Mouse (Mus musculus) limb, embryonic 11.5 days (tissue): ENCODE results near the gene Spint5. TPM values are rescaled to one million over a fixed set of nuclear protein-coding genes. Genes with fewer than 3 reads are reported as not detected.

Source experiments
- ATAC-seq: fragments of 200-750 bp; cut with Nextera tagmentation; 2 replicates; pipeline ENCODE4 v1.8.0; 2017; ENCODE audit warnings: low read depth; ENCODE audit not compliant: insufficient number of reproducible peaks, low FRiP score, low TSS enrichment
- DNase-seq: peaks from one replicate; pipeline ENCODE4 v3.0.0-alpha.2; 2015; ENCODE audit warnings: low spot score
- H3K27ac ChIP-seq: fragments of 300-500 bp; sonication (generic); replicated peaks from 2 replicates; pipeline ENCODE4 v1.5.1; 2014; ENCODE audit warnings: low read depth, mild to moderate bottlenecking, low read length
- H3K27me3 ChIP-seq: fragments of 300-500 bp; sonication (generic); 2 replicates; pipeline ENCODE4 v1.6.1; 2014; ENCODE audit warnings: mild to moderate bottlenecking, low read length, mixed read lengths; ENCODE audit not compliant: control insufficient read depth, insufficient read depth
- H3K36me3 ChIP-seq: fragments of 300-500 bp; sonication (generic); 2 replicates; pipeline ENCODE4 v1.6.1; 2014; ENCODE audit warnings: mild to moderate bottlenecking, low read length, moderate library complexity, mixed read lengths; ENCODE audit not compliant: control insufficient read depth, insufficient read depth
- H3K4me1 ChIP-seq: fragments of 300-500 bp; sonication (generic); 2 replicates; pipeline ENCODE4 v1.6.1; 2014; ENCODE audit warnings: low read length, mixed read lengths; ENCODE audit not compliant: control insufficient read depth, insufficient read depth
- H3K4me2 ChIP-seq: fragments of 300-500 bp; sonication (generic); 2 replicates; pipeline ENCODE4 v1.6.1; 2014; ENCODE audit warnings: low read depth, mild to moderate bottlenecking, moderate library complexity; ENCODE audit not compliant: severe bottlenecking
- H3K4me3 ChIP-seq: fragments of 300-500 bp; sonication (generic); 2 replicates; pipeline ENCODE4 v1.5.1; 2014; ENCODE audit warnings: low read depth, low read length
- H3K9ac ChIP-seq: fragments of 300-500 bp; sonication (generic); 2 replicates; pipeline ENCODE4 v1.6.1; 2014; ENCODE audit warnings: mild to moderate bottlenecking, low read length
- H3K9me3 ChIP-seq: fragments of 300-500 bp; sonication (generic); 2 replicates; pipeline ENCODE4 v1.6.1; 2016; ENCODE audit warnings: low read length; ENCODE audit not compliant: control insufficient read depth
- WGBS: fragments of 180-500 bp; shearing (Covaris S2); extraction: QIAGEN DNeasy Blood & Tissue Kit; methylation state at CpG from one replicate; pipeline ENCODE4 v1.1.7; 2014; 5-methylcytosine and 5-hydroxymethylcytosine counted together
- polyA plus RNA-seq: library from polyadenylated mRNA; unstranded; fragments of >200 nt; fragmentation: Nextera tagmentation; extraction: Ambion mirVana; gene quantifications from 2 replicates; pipeline ENCODE4 v1.2.1, GENCODE M21; 2014

Gene Spint5
- polyA plus RNA-seq, 1 experiment from 2014 or later: not detected

- H3K27ac ChIP-seq: no peak overlapping the region
- no peaks in the 10 kb centered on the region for H3K9me3 ChIP-seq
- H3K4me1 ChIP-seq: no peaks in the 10 kb centered on the region
- no peaks in the 10 kb centered on the region for H3K27me3 ChIP-seq
- no peak for ATAC-seq
- H3K4me2 ChIP-seq: no peak overlapping the region
- WGBS: 69% methylated on average over 1 of the region's 1 CpGs
- DNase-seq: no peak
- peaks cover 47% of the 10 kb centered on the region for H3K36me3 ChIP-seq
- no peak overlapping the region for H3K4me3 ChIP-seq
- no peak overlapping the region for H3K9ac ChIP-seq
These were observed 43.6 kb downstream of the Spint5 start for GRCm38 (mm10) chr2:164758692-164759091.

DNA sequence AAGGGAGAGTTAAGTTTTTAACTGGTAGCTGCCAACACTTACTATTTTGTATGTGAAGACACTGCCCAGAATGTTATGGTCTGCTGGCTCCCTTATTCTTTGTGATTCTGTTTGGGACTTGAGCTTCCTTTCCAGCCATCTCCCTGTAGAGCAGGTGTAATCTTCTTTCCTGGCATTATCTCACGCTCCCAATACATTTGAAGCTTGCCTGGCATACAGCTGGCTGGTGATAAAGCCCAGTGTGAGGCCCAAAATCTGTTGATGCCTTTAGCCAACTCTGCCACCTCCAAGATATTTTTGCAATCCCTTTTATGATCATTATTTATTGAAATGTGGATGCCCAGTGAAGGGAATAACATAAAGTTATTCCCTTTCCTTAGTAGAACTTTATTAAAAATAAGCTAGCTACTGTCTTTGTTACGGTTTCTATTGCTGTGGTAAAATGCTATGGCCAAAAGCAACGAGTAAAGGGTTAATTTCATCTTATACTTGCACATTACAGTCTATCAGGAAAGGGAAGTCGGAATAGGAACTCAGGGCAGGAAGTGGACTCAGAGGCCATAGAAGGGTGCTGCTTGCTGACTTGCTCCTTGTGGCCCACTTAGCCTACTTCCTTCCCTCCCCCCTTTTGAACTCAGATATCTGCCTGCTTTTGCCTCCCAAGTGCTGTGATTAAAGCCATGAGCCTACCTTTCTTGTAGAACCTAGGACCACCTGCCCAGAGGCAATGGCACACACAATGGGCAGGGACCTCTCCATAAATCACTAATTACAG is 45.1 kb downstream of the Spint5 start:
- H3K36me3 ChIP-seq: peaks cover 43% of the 10 kb centered on the region
- ATAC-seq (no peak), DNase-seq (no peak)
- no peaks in the 10 kb centered on the region for H3K9me3 ChIP-seq
- H3K4me2 ChIP-seq: no peak overlapping the region
- no peak overlapping the region for H3K27ac ChIP-seq
- 90% methylated on average over 4 of the region's 4 CpGs for WGBS
- H3K4me1 ChIP-seq: no peaks in the 10 kb centered on the region
- H3K9ac ChIP-seq: no peak overlapping the region
- H3K4me3 ChIP-seq: no peak overlapping the region
- no peaks in the 10 kb centered on the region for H3K27me3 ChIP-seq

DNA sequence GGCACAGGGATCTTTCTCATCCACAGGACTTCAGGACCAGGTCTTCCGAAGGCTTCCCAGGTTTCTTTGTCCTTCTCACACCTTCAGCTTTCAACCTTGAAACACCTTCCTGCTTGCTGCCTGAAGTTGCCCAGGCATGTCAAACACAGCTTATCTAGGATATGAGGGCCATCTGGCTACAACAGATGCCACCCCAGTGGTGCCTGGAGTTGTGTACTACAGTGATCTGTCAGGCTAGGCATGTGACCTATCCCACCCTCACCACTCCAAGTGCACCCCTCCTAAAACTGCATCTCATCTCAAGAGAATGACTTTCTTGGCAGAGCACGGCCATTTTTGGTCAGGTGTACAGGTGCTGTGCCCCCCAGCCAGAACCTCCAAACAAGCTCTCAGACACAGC is 46.4 kb downstream of the Spint5 start:
- 94% methylated on average over 2 of the region's 2 CpGs for WGBS
- no peak for DNase-seq
- no peak overlapping the region for H3K4me2 ChIP-seq
- H3K9ac ChIP-seq: no peak overlapping the region
- no peaks in the 10 kb centered on the region for H3K4me1 ChIP-seq
- H3K27me3 ChIP-seq: no peaks in the 10 kb centered on the region
- peaks cover 39% of the 10 kb centered on the region for H3K36me3 ChIP-seq
- H3K9me3 ChIP-seq: no peaks in the 10 kb centered on the region
- no peak overlapping the region for H3K27ac ChIP-seq
- ATAC-seq: no peak
- no peak overlapping the region for H3K4me3 ChIP-seq

DNA sequence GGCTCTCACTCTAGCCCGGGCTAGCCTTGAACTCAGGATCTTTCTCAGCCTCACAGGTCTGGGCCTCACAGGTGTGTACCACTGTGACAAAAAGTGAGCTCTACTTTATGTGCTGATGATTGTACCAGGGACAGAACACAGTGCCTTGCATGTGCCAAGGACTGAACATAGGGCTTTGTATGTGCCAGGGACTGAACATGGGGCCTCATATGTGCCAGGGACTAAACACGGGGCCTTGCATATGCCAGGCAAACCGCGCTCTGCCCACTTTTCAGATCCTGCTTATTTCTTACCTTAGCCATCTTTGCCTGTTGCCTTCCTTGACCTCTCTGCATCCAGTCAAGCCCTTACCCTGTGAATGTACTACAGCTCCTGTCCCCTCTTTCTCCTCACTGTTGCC is 46.9 kb downstream of the Spint5 start:
- no peak overlapping the region for H3K4me3 ChIP-seq
- H3K9ac ChIP-seq: no peak overlapping the region
- H3K4me2 ChIP-seq: no peak overlapping the region
- 96% methylated on average over 4 of the region's 4 CpGs for WGBS
- no peak for DNase-seq
- H3K36me3 ChIP-seq: peaks cover 35% of the 10 kb centered on the region
- no peak for ATAC-seq
- no peak overlapping the region for H3K27ac ChIP-seq
- no peaks in the 10 kb centered on the region for H3K4me1 ChIP-seq
- H3K27me3 ChIP-seq: no peaks in the 10 kb centered on the region
- no peaks in the 10 kb centered on the region for H3K9me3 ChIP-seq

DNA sequence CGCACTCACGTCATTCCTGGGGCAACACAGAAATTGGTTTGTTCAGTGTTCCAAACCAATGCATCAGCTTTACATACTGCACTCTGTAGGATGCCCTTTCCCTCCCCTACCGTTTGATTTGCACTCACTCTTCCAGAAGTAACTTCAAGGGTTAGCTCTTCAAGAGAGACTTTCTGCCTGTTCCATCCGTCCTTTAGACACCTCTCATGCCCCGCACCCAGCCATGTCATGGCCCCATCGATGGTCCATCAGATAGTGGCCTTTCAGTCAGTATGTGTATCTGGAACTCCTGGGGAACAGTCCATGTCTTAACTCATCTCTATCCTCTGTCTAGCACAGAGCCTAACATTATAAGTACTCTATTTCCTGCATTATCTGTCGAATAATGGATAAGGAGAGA is 47.5 kb downstream of the Spint5 start:
- no peaks in the 10 kb centered on the region for H3K27me3 ChIP-seq
- 90% methylated on average over 7 of the region's 7 CpGs for WGBS
- no peaks in the 10 kb centered on the region for H3K9me3 ChIP-seq
- H3K27ac ChIP-seq: no peak overlapping the region
- no peak overlapping the region for H3K4me2 ChIP-seq
- no peak for DNase-seq
- peaks cover 30% of the 10 kb centered on the region; the same call in 1 of the 2 replicates for H3K36me3 ChIP-seq
- no peak overlapping the region for H3K4me3 ChIP-seq
- H3K9ac ChIP-seq: no peak overlapping the region
- H3K4me1 ChIP-seq: no peaks in the 10 kb centered on the region
- no peak for ATAC-seq

- Histone ChIP-seq H3K36me3 (peaks cover 17% of the 10 kb centered on the region; the same call in 1 of the 2 replicates), H3K27ac (no peak overlapping the region), H3K4me1 (peaks cover 2% of the 10 kb centered on the region), H3K4me2 (no peak overlapping the region), H3K4me3 (no peak overlapping the region), H3K9me3 (no peaks in the 10 kb centered on the region), H3K9ac (no peak overlapping the region), H3K27me3 (no peaks in the 10 kb centered on the region)
- no peak for ATAC-seq
- WGBS: 81% methylated on average over 3 of the region's 3 CpGs
- no peak for DNase-seq
These were observed 50.7 kb downstream of the Spint5 start for GRCm38 (mm10) chr2:164765841-164766240.

Other genes with a start within 250 kb of the Spint5 start
- gene Trp53tg5, start 241.6 kb upstream of the Spint5 start, polyA plus RNA-seq: not detected in 2 replicates
- 0.38 and 1.3 TPM in 2 replicates for gene Dbndd2, start 229.2 kb upstream of the Spint5 start, polyA plus RNA-seq
- 40.4 and 42.2 TPM in 2 replicates for gene Pigt, start 217.8 kb upstream of the Spint5 start, polyA plus RNA-seq
- 38.7 and 38.9 TPM in 2 replicates for gene Wfdc2, start 152.9 kb upstream of the Spint5 start, polyA plus RNA-seq
- not detected in 2 replicates for gene Spint3, start 141.8 kb upstream of the Spint5 start, polyA plus RNA-seq
- gene Wfdc6a, start 129.9 kb upstream of the Spint5 start, polyA plus RNA-seq: not detected in 2 replicates
- gene Eppin, start 121.7 kb upstream of the Spint5 start, polyA plus RNA-seq: not detected in 2 replicates
- not detected in 2 replicates for gene Wfdc6b, start 101.8 kb upstream of the Spint5 start, polyA plus RNA-seq
- not detected in 2 replicates for gene Wfdc8, start 101.7 kb upstream of the Spint5 start, polyA plus RNA-seq
- gene Wfdc16, start 76.5 kb upstream of the Spint5 start, polyA plus RNA-seq: not detected in 2 replicates
- not detected in 2 replicates for gene Wfdc10, start 59.3 kb upstream of the Spint5 start, polyA plus RNA-seq
- not detected in 2 replicates for gene Wfdc9, start 58.7 kb upstream of the Spint5 start, polyA plus RNA-seq
- not detected in 2 replicates for gene Wfdc11, start 41.2 kb upstream of the Spint5 start, polyA plus RNA-seq
- 0.60 TPM in 1 of 2 replicates, not detected in the other for gene Wfdc13, start 30.2 kb upstream of the Spint5 start, polyA plus RNA-seq
- gene Spint4, start 16.8 kb upstream of the Spint5 start, polyA plus RNA-seq: not detected in 2 replicates
- 0.55 and 1.0 TPM in 2 replicates for gene Wfdc3, start 30.6 kb downstream of the Spint5 start, polyA plus RNA-seq
- 87.0 and 96.4 TPM in 2 replicates for gene Dnttip1, start 30.7 kb downstream of the Spint5 start, polyA plus RNA-seq
- 634 and 636 TPM in 2 replicates for gene Ube2c, start 54.6 kb downstream of the Spint5 start, polyA plus RNA-seq
- gene Tnnc2, start 64.7 kb downstream of the Spint5 start, polyA plus RNA-seq: 13.8 and 14.6 TPM in 2 replicates
- 9.9 and 14.6 TPM in 2 replicates for gene Snx21, start 70.5 kb downstream of the Spint5 start, polyA plus RNA-seq
- gene Acot8, start 89.6 kb downstream of the Spint5 start, polyA plus RNA-seq: 12.0 and 12.3 TPM in 2 replicates
- 11.0 and 11.8 TPM in 2 replicates for gene Zswim3, start 89.8 kb downstream of the Spint5 start, polyA plus RNA-seq
- 22.3 and 22.4 TPM in 2 replicates for gene Zswim1, start 107.4 kb downstream of the Spint5 start, polyA plus RNA-seq
- not detected in 2 replicates for gene Spata25, start 113.2 kb downstream of the Spint5 start, polyA plus RNA-seq
- gene Ctsa, start 117.6 kb downstream of the Spint5 start, polyA plus RNA-seq: 95.8 and 104 TPM in 2 replicates
- 5.9 and 6.1 TPM in 2 replicates for gene Neurl2, start 118.2 kb downstream of the Spint5 start, polyA plus RNA-seq
- gene Pltp, start 142.4 kb downstream of the Spint5 start, polyA plus RNA-seq: 22.9 and 25.1 TPM in 2 replicates
- 71.5 and 76.6 TPM in 2 replicates for gene Pcif1, start 164.0 kb downstream of the Spint5 start, polyA plus RNA-seq
- 12.1 and 16.3 TPM in 2 replicates for gene Zfp335, start 196.5 kb downstream of the Spint5 start, polyA plus RNA-seq
- 0.21 and 0.47 TPM in 2 replicates for gene Mmp9, start 225.5 kb downstream of the Spint5 start, polyA plus RNA-seq
- gene Slc12a5, start 245.5 kb downstream of the Spint5 start, polyA plus RNA-seq: 0.87 and 0.92 TPM in 2 replicates